In the genomic region with DNA sequence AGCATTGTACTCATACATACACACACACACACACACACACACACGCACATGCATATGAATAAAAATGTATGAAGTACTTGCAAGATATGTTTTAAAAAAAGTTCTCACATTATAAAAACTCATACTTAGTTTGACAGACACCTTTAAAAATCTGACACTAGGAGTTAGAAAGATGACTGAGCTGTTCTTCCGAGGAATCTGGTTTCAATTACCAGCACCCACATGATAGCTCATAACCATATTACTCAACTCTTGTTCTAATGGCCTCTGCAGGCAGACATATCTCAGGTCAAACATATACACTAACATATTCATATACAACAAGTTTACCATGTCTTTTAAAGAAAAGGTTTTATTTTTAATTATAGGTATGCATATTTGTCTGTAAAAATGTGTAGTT, we compare ENCODE assay signal across 20 mouse cellular contexts. TPM values are rescaled to one million over a fixed set of nuclear protein-coding genes. Genes with fewer than 3 reads are reported as not detected.
DNase-seq lines count a peak whose midpoint lies in the region; TF ChIP-seq lines count a peak whose summit lies in the region.
"Had no signal": no experiment of that assay in that cellular context is flagged by ENCODE, and none has a peak within 500 bp of the region (broad histone marks: within the 10 kb centered on the region; RNA-seq: fewer than 3 reads in every experiment).

No protein-coding gene starts in this region.

- no peak overlapping the region for H3K4me3 ChIP-seq in gastrocnemius, adult 2 months
- H3K4me3 ChIP-seq: embryonic facial prominence, embryonic 10.5 days; embryonic facial prominence, embryonic 12.5 days; erythroblast, embryonic 14.5 days; forebrain, embryonic 10.5 days; forebrain, embryonic 12.5 days had no signal

- TF ChIP-seq CTCF in gastrocnemius, adult 2 months (IDR thresholded peaks at IDR 0.05), result no peak

- peak overlapping the region; percentile 60 for H3K27ac ChIP-seq in gastrocnemius, adult 2 months
- H3K27ac ChIP-seq: embryonic facial prominence, embryonic 10.5 days; embryonic facial prominence, embryonic 12.5 days; forebrain, embryonic 10.5 days; forebrain, embryonic 12.5 days had no signal

- intact Hi-C loops in gastrocnemius, adult 2 months (cut with DNase I), result no loop called here

- no peak for DNase-seq in gastrocnemius, adult 2 months
- no peak for DNase-seq in gastrocnemius, adult 8-10 months (ENCODE audit: low spot score in 2 of 2)
- DNase-seq in adipocyte (ENCODE audit: low spot score), result peak; percentile 10
- DNase-seq in skeletal muscle tissue, adult 2 months (ENCODE audit: low read depth, low spot score), result peak; percentile 10
- no peak for DNase-seq in retina, embryonic 14.5 days (ENCODE audit: low spot score)
- DNase-seq in layer of hippocampus, adult 9-11 months, result no peak
- DNase-seq: adrenal gland, adult 2 months; adrenal gland, postnatal 10 days; adrenal gland, postnatal 25 days; cerebellum, adult 11 months; cerebellum, adult 18-20 months; cerebellum, adult 8-10 months; cerebellum, postnatal 10 days; cerebellum, postnatal 25 days had no signal

RNA-seq across cellular contexts. Expression of a gene that starts 9.4 kb away (rescaled TPM):
- total RNA-seq in gastrocnemius, adult 2 months (2021), result 10 to 100 TPM; 34.8 to 35.4 TPM
- total RNA-seq in gastrocnemius, adult 8-10 months (2022), result 10 to 100 TPM; 30.6 to 39.9 (median 36.6) TPM

RNA-seq across cellular contexts. Expression of a gene that starts 25.9 kb away (rescaled TPM):
- total RNA-seq in gastrocnemius, adult 2 months (2021), result 10 to 100 TPM; 24.0 to 25.9 TPM
- total RNA-seq in gastrocnemius, adult 8-10 months (2022), result 10 to 100 TPM; 21.9 to 28.1 (median 22.9) TPM
- total RNA-seq: MEL had no signal

RNA-seq across cellular contexts. Expression of a gene that starts 52.1 kb away (rescaled TPM):
- 1 to 10 TPM; 2.7 to 3.3 TPM for total RNA-seq in gastrocnemius, adult 2 months (2021)
- total RNA-seq in gastrocnemius, adult 8-10 months (2022), result 1 to 10 TPM; 3.6 to 8.1 (median 5.1) TPM

RNA-seq across cellular contexts. Expression of a gene that starts 53.3 kb away (rescaled TPM):
- total RNA-seq in gastrocnemius, adult 2 months (2021), result 1 to 10 TPM; 7.0 to 8.3 TPM
- total RNA-seq in gastrocnemius, adult 8-10 months (2022), result 1 to 10 TPM; 6.7 to 8.4 (median 7.0) TPM

Comparison
In these comparisons a context has a peak if more than half of its experiments do, and no peak if none do; other contexts are left out.
1. DNase-seq: peak in adipocyte (single experiment) and skeletal muscle tissue, adult 2 months (single experiment); none in gastrocnemius, adult 2 months (single experiment), gastrocnemius, adult 8-10 months (0 of 2), retina, embryonic 14.5 days (single experiment) and layer of hippocampus, adult 9-11 months (single experiment).